Mouse (Mus musculus) megakaryocyte, embryonic 14.5 days (primary cell): ENCODE results near the gene Trpm8.
A peak's percentile ranks its signal among the peaks of the same experiment; 100 is the strongest.

Source experiments
- FLI1 ChIP-seq: IDR thresholded peaks from 2 replicates; pipeline ENCODE4 v1.6.1; 2012; ENCODE audit warnings: low read length, inconsistent platforms, mixed read lengths
- GATA1 ChIP-seq: IDR thresholded peaks from 3 replicates; pipeline ENCODE4 v1.6.1; 2012; ENCODE audit warnings: mixed read lengths, low read length, inconsistent platforms, borderline replicate concordance

DNA sequence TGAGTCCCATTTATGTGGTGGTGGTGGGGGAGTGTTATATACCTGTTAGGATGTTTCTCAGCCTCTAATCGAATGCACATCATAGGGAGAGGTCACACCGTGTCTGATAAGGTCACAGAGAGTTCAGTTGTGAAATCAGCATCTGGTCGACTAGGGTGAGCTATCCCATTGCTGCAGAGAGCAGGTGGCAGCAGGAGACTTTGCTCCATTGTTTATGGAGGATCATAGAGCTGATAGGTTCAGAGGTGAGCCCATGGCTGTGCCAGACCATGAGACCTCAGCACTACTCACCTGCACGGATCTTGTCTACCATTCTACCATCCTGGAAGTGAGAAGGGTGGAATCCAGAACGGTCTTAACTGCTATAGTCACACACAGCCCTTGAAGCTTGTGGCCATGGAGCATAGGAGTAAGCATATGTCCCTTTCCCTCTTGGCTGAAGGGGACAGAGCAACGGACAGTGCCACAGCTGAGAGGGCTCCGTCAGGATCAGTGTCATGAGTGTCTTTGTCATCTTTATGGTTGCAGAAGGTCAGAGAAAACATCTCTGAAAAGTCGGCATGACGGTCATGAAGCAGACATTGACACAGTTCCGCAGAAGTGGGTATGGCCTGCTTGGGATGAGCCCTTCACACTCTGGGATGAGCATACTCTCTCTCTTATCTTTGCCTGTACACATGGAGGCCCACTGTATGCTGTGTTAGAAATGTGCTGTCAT, 6.9 kb downstream of the Trpm8 start:
- peak; percentile 9; the same call in 1 of the 3 replicates for TF ChIP-seq GATA1
- no peak for TF ChIP-seq FLI1
